Mouse (Mus musculus) lung, embryonic 16.5 days (tissue): ENCODE results near the gene A430078G23Rik. TPM values are rescaled to one million over a fixed set of nuclear protein-coding genes. Genes with fewer than 3 reads are reported as not detected.
A peak's percentile ranks its signal among the peaks of the same experiment; 100 is the strongest.
"Not testable (repeated sequence)": the region's sequence is repeated elsewhere in the genome, so short reads cannot be mapped to it uniquely, and the experiment has no call there.

ENCODE experiments used
- ATAC-seq: fragments of 200-750 bp; cut with Nextera tagmentation; 2 replicates; pipeline ENCODE4 v1.8.0; 2017; ENCODE audit warnings: low read depth, mild to moderate bottlenecking, moderate library complexity
- H3K27ac ChIP-seq: fragments of 300-500 bp; sonication (generic); 2 replicates; pipeline ENCODE4 v1.5.1; 2014; ENCODE audit warnings: mild to moderate bottlenecking, control low read depth, low read length
- H3K27me3 ChIP-seq: fragments of 300-500 bp; sonication (generic); 2 replicates; pipeline ENCODE4 v1.6.1; 2014; ENCODE audit warnings: low read depth, low read length, mixed read lengths; ENCODE audit not compliant: control insufficient read depth, insufficient read depth
- H3K36me3 ChIP-seq: fragments of 300-500 bp; sonication (generic); 2 replicates; pipeline ENCODE4 v1.6.1; 2014; ENCODE audit warnings: low read length; ENCODE audit not compliant: control insufficient read depth, insufficient read depth
- H3K4me1 ChIP-seq: fragments of 300-500 bp; sonication (generic); replicated peaks from 2 replicates; pipeline ENCODE4 v1.6.1; 2014; ENCODE audit warnings: low read length, mixed read lengths; ENCODE audit not compliant: control insufficient read depth, insufficient read depth
- H3K4me2 ChIP-seq: fragments of 300-500 bp; sonication (generic); 2 replicates; pipeline ENCODE4 v1.6.1; 2014; ENCODE audit warnings: low read depth, low read length, control low read depth
- H3K4me3 ChIP-seq: fragments of 300-500 bp; sonication (generic); 2 replicates; pipeline ENCODE4 v1.5.1; 2014; ENCODE audit warnings: mild to moderate bottlenecking, low read length, control low read depth
- H3K9ac ChIP-seq: fragments of 300-500 bp; sonication (generic); 2 replicates; pipeline ENCODE4 v1.6.1; 2014; ENCODE audit warnings: low read length, control low read depth
- H3K9me3 ChIP-seq: fragments of 300-500 bp; sonication (generic); 2 replicates; pipeline ENCODE4 v1.6.1; 2016; ENCODE audit warnings: low read length; ENCODE audit not compliant: control insufficient read depth
- WGBS: fragments of 180-500 bp; shearing (Covaris S2); extraction: QIAGEN DNeasy Blood & Tissue Kit; methylation state at CpG from one replicate; pipeline ENCODE4 v1.1.7; 2014; 5-methylcytosine and 5-hydroxymethylcytosine counted together
- polyA plus RNA-seq: library from polyadenylated mRNA; unstranded; fragments of >200 nt; fragmentation: Nextera tagmentation; extraction: Ambion mirVana; gene quantifications from 2 replicates; pipeline ENCODE4 v1.2.1, GENCODE M21; 2015

A430078G23Rik gene
- polyA plus RNA-seq, result 0.20 and 0.70 TPM in 2 replicates

DNA sequence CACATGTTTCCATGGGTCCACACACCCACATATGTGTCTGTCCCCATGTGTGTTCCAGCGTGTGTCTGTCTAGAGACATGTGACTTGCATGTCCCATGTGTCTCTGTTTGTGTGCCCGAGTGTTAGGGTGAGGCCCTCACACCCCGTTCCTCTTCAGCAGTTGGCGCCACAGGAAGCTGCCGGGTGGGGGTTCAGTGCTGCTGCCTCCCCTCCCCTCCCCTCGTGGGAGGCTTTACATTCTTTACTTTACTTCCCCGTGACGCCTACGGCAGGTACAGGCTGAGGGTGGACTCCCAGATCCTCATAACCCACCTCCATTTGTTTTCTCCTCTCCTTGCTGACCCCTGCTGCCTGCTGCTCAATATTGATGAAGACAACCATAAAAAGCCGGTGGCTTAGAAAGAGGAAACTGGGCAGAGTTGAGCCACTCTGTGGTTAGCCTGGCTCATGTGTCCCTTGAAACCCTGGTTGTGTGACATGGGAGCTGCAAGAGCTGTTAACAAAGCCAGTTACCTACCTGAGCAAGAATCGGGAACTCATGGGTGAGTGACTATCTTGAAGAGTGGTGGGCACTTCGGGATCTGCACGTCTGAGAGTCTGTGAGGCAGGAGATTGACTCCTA lies at the start of gene A430078G23Rik:
TSS of gene A430078G23Rik (plus strand) at position 227 of the 622 bp plus-strand sequence.
- Histone ChIP-seq H3K9ac (no peak within 1 kb of the TSS), H3K4me2 (peak within 1 kb of the TSS; percentile 28; the same call in 1 of the 2 replicates), H3K4me3 (no peak within 1 kb of the TSS), H3K27me3 (no peaks in the 10 kb centered on the region), H3K9me3 (no peaks in the 10 kb centered on the region), H3K36me3 (no peaks in the 10 kb centered on the region), H3K4me1 (no peaks in the 10 kb centered on the region; the same call in 1 of the 2 replicates), H3K27ac (peak within 1 kb of the TSS; percentile 19)
- peak; percentile 35; the same call in 1 of the 2 replicates for ATAC-seq
- WGBS, result 37% methylated on average over 13 of the region's 13 CpGs

DNA sequence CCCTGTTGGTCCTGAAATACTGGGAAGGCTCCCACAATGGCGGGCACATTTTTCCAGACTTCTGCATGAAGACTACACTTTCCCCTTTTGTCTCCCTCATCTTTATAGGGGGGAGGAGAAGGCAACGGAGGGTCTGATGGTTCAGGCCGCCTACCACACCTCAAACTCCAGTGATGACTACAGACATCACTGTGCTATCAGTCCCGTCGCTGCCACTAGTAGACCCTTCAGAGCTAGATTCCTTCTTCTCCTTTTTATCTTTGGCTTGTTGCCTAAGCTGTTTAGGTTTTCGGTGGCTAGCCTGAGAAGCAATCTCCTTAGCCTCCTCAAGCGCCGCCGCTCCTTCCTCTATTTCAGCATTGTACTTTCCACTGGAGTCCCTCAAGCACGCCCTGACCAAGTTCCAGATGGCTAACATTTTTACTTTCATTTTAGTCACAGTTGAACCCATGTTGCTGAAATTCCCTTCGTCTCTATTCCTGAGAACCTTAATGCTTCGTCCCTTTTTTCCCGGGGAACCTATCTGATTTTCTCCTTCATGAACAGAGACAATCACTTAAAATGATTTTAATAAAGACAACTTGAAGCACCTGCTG lies 44.9 kb upstream of the A430078G23Rik start:
- H3K27me3 ChIP-seq, ATAC-seq, H3K4me2 ChIP-seq, H3K36me3 ChIP-seq, H3K4me3 ChIP-seq, H3K4me1 ChIP-seq, H3K27ac ChIP-seq, H3K9me3 ChIP-seq, H3K9ac ChIP-seq: not testable (repeated sequence)
- WGBS, result 88% methylated on average over 13 of the region's 13 CpGs

DNA sequence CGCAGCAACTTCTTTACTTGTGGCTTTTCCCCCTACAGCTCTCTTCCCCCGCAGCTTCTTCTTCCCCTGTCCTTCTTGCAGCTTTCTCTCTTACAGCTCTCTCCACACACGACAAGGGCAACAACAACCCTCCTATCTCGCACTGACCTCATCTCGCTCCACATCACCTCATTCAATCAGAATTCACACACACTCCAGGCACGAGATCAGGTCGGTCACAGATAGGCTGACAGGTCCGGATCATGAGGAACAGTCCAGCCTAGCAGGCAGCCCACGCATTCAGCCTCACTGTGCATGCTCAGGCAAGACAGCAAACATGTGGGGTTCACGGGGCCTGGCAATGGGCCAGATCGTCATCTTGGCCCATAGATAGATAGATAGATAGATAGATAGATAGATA lies 43.6 kb upstream of the A430078G23Rik start:
- Histone ChIP-seq H3K4me1 (no peaks in the 10 kb centered on the region), H3K9ac (no peak overlapping the region), H3K27ac (no peak overlapping the region), H3K27me3 (no peaks in the 10 kb centered on the region), H3K4me2 (no peak overlapping the region), H3K4me3 (no peak overlapping the region), H3K36me3 (no peaks in the 10 kb centered on the region), H3K9me3 (no peaks in the 10 kb centered on the region)
- no peak for ATAC-seq
- WGBS, result 85% methylated on average over 11 of the region's 11 CpGs

DNA sequence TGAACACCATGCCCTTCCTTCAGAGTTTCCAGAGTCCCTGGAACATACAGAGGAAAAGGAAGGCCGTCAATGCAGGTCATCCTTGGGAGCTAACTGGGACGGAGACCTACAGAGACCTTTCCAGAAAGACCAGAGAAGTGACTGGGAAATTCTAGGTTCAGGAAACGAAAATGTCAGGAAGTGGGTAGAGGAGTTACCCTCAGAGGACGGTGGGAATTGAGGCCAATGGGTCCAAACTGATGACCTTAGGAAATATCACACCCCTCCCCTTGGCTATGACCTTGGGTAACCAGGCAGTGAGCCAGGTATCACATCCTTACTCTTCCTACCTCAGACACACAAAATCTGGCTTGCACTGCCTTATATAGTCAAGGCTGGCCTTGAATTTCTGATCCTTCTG lies 41.7 kb upstream of the A430078G23Rik start:
- Histone ChIP-seq H3K27ac (no peak overlapping the region), H3K4me2 (no peak overlapping the region), H3K27me3 (no peaks in the 10 kb centered on the region), H3K36me3 (no peaks in the 10 kb centered on the region), H3K4me3 (no peak overlapping the region), H3K4me1 (no peaks in the 10 kb centered on the region), H3K9ac (no peak overlapping the region), H3K9me3 (no peaks in the 10 kb centered on the region)
- ATAC-seq, result no peak
- 71% methylated on average over 4 of the region's 4 CpGs for WGBS

DNA sequence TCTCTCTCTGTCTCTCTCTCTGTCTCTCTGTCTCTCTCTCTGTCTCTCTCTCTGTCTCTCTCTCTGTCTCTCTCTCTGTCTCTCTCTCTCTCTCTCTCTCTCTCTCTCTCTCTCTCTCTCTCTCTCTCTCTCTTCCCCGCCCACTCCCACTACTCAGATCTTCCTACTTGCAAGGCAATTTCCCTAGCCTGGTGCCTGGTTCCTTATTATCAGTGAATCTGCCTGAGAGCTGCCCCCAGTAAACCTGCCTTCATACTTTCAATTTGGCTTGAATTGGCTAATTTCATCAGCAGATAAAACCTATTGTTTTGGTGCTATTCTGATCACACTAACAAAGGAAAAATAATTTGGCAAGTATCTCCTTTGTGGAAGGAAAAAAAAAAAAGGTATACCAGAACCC lies 39.8 kb upstream of the A430078G23Rik start:
- 62% methylated on average over 1 of the region's 1 CpGs for WGBS
- H3K9ac ChIP-seq, H3K27ac ChIP-seq, H3K4me2 ChIP-seq, H3K4me3 ChIP-seq, H3K9me3 ChIP-seq, H3K36me3 ChIP-seq, ATAC-seq, H3K27me3 ChIP-seq, H3K4me1 ChIP-seq: not testable (repeated sequence)

DNA sequence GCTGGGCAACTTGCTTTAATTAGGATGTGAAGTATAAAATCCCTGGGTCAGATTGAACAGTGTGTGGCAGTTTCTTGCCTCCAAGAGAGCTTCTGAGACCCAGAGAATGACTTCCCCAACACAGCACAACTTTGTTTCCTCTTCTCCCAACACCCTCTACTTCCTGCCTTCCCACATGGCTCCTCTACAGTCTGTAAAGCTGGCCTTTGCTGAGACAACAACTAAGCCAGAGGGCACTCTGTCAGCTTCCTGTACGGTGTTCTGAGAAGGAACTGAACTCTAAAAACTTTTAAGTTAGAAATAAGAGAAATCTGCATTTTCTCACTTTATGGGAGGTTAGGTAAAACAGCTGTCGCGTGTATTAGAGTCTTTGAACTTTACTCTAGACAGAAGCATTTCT lies 39.4 kb upstream of the A430078G23Rik start:
- H3K4me2 ChIP-seq, result no peak overlapping the region
- H3K9ac ChIP-seq, result no peak overlapping the region
- no peak overlapping the region for H3K27ac ChIP-seq
- ATAC-seq, result no peak
- no peaks in the 10 kb centered on the region for H3K4me1 ChIP-seq
- no peaks in the 10 kb centered on the region for H3K27me3 ChIP-seq
- no peaks in the 10 kb centered on the region for H3K36me3 ChIP-seq
- H3K9me3 ChIP-seq, result no peaks in the 10 kb centered on the region
- no peak overlapping the region for H3K4me3 ChIP-seq
- 52% methylated on average over 3 of the region's 3 CpGs for WGBS

DNA sequence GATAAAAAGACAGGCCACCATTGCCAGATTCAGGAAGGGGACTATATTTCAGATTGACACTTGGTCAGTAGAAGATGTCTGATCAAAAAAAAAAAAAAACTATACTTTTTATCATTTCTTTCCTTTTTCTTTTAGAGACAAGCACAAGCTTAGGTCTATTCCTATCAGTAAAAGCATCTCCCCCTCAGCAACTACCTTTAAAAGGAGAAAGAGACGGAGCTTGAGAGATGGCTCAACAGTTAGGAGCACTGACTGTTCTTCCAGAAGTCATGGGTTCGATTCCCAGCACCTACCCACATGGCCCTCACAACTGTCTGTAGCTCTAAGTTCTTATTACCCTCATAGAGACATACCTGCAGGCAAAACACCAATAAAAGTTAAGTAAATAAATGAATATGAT lies 38.9 kb upstream of the A430078G23Rik start:
- Histone ChIP-seq H3K4me3 (no peak overlapping the region), H3K4me1 (no peaks in the 10 kb centered on the region), H3K9ac (no peak overlapping the region), H3K9me3 (no peaks in the 10 kb centered on the region), H3K27ac (no peak overlapping the region), H3K4me2 (no peak overlapping the region), H3K27me3 (no peaks in the 10 kb centered on the region), H3K36me3 (no peaks in the 10 kb centered on the region)
- ATAC-seq, result no peak
- WGBS, result 77% methylated on average over 2 of the region's 2 CpGs

DNA sequence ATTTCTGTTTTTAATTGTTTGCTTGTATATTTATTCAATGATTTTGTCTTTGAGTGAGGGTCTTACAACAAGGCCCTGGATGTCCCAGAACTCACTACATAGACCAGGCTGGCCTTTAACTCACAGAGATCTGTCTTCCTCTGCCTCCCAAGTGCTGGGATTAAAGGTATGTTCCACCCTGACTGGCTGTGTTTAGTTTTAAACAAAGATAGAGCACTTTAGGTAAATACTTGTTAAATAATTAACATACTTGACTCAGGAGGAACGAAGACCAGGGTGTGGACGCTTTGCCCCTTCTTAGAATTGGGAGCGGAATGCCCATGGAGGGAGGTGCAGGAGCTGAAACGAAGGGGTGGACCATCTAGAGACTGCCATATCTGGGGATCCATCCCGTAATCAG lies 36.6 kb upstream of the A430078G23Rik start:
- Histone ChIP-seq H3K4me3 (no peak overlapping the region), H3K36me3 (no peaks in the 10 kb centered on the region), H3K27ac (no peak overlapping the region), H3K9ac (no peak overlapping the region), H3K4me2 (no peak overlapping the region), H3K9me3 (no peaks in the 10 kb centered on the region), H3K27me3 (no peaks in the 10 kb centered on the region), H3K4me1 (no peaks in the 10 kb centered on the region)
- WGBS, result 71% methylated on average over 5 of the region's 5 CpGs
- ATAC-seq, result no peak

DNA sequence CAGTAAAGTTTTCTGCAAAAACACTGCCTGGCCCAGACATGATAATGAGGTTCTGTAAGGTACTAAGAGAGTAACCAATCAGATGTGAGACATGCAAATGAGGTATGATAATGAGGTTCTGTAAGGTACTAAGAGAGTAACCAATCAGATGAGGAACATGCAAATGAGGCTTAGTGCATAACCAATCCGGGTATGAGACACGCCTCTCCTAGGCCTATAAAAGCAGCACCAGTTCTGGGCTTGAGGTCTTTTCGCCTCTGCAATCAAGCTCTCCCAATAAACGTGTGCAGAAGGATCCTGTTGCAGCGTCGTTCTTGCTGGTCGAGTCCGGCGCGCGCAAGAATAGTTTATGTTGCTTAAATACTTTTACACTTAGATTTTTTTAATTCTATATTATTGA lies 33.9 kb upstream of the A430078G23Rik start:
- not testable (repeated sequence) for H3K36me3 ChIP-seq, ATAC-seq, H3K4me2 ChIP-seq, H3K9me3 ChIP-seq, H3K27ac ChIP-seq, H3K27me3 ChIP-seq, H3K4me1 ChIP-seq, H3K9ac ChIP-seq, H3K4me3 ChIP-seq
- WGBS, result 94% methylated on average over 8 of the region's 11 CpGs
